Mouse (Mus musculus) midbrain, embryonic 16.5 days (tissue): ENCODE data around the gene Gprin1. TPM values are rescaled to one million over a fixed set of nuclear protein-coding genes. Genes with fewer than 3 reads are reported as not detected.
A peak's percentile ranks its signal among the peaks of the same experiment; 100 is the strongest.

Experiments used
- ATAC-seq: fragments of 200-750 bp; cut with Nextera tagmentation; 2 replicates; pipeline ENCODE4 v1.8.0; 2017; ENCODE audit warnings: moderate TSS enrichment
- H3K27ac ChIP-seq: fragments of 300-500 bp; sonication (generic); 2 replicates; pipeline ENCODE4 v1.5.1; 2014; ENCODE audit warnings: mild to moderate bottlenecking, low read length, mixed read lengths
- H3K27me3 ChIP-seq: fragments of 300-500 bp; sonication (generic); 2 replicates; pipeline ENCODE4 v1.6.1; 2014; ENCODE audit warnings: low read depth, low read length, mixed read lengths; ENCODE audit not compliant: control insufficient read depth, insufficient read depth
- H3K36me3 ChIP-seq: fragments of 300-500 bp; sonication (generic); 2 replicates; pipeline ENCODE4 v1.6.1; 2014; ENCODE audit warnings: mild to moderate bottlenecking, low read length, moderate library complexity, mixed read lengths; ENCODE audit not compliant: control insufficient read depth, insufficient read depth
- H3K4me1 ChIP-seq: fragments of 300-500 bp; sonication (generic); 2 replicates; pipeline ENCODE4 v1.6.1; 2014; ENCODE audit warnings: mild to moderate bottlenecking, low read length, mixed read lengths; ENCODE audit not compliant: control insufficient read depth, insufficient read depth
- H3K4me2 ChIP-seq: fragments of 300-500 bp; sonication (generic); 2 replicates; pipeline ENCODE4 v1.6.1; 2014; ENCODE audit warnings: mild to moderate bottlenecking, low read length, mixed read lengths
- H3K4me3 ChIP-seq: fragments of 300-500 bp; sonication (generic); 2 replicates; pipeline ENCODE4 v1.5.1; 2014; ENCODE audit warnings: low read depth, mild to moderate bottlenecking, low read length, moderate library complexity, mixed read lengths
- H3K9ac ChIP-seq: fragments of 300-500 bp; sonication (generic); 2 replicates; pipeline ENCODE4 v1.6.1; 2014; ENCODE audit warnings: low read depth, low read length, mixed read lengths
- H3K9me3 ChIP-seq: fragments of 300-500 bp; sonication (generic); replicated peaks from 2 replicates; pipeline ENCODE4 v1.6.1; 2014; ENCODE audit warnings: mild to moderate bottlenecking, low read length, mixed read lengths; ENCODE audit not compliant: control insufficient read depth, poor library complexity, severe bottlenecking
- WGBS: fragments of 180-500 bp; shearing (Covaris S2); extraction: QIAGEN DNeasy Blood & Tissue Kit; methylation state at CpG from one replicate; pipeline ENCODE4 v1.1.7; 2014; 5-methylcytosine and 5-hydroxymethylcytosine counted together
- polyA plus RNA-seq: library from polyadenylated mRNA; unstranded; fragments of >200 nt; fragmentation: Nextera tagmentation; extraction: Ambion mirVana; gene quantifications from 2 replicates; pipeline ENCODE4 v1.2.1, GENCODE M21; 2015

Gene Gprin1
- polyA plus RNA-seq, 1 experiment from 2014 or later = 5.5 TPM

DNA sequence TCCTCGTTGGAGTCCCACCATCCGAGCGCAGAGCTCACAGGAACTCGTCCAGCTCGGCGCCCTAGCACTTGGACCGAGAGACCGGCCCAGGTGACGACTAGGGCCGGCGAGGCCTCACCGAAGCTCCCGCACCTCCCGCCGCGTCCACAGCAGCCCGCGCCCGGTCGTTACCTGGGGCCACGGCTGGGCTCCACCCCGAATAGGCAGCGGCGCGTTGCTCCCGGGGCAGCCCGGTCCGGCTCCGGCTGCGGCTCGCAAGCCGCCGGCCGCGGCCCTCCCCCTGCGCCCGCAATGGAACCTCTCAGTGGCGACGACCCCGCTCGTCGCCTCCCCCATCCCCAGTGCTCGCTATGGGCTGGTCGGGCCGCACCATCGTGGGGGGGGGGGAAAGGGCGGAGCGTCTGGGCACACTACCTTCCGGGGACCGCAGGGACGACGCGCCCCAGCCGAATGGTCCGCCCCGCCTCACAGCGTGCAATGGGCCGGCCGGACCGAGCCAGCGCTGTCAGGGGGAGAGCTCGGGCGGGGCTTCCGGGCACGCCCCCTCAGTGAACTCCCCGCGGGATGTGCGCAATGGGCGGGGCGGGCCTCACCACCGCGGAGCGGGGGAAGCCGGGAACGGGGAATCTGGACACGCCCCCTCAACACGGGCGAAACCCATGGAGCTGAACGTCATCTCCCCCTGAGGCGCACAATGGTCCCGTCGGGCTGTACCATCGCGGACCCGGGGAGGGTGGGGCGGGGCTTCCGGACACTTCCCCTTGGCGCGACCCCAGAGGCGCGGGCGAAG is 55.9 kb downstream of the Gprin1 start, which contains the start of gene Rnf44:
Gene Rnf44, minus strand, starts transcription at position 350 of the 790 bp plus-strand sequence.
- Histone ChIP-seq H3K27me3 (no peaks in the 10 kb centered on the region), H3K4me1 (peaks cover 28% of the 10 kb centered on the region), H3K36me3 (no peaks in the 10 kb centered on the region), H3K9ac (peak within 1 kb of the TSS; percentile 89), H3K4me3 (peak within 1 kb of the TSS; percentile 83), H3K27ac (peak within 1 kb of the TSS; percentile 95), H3K4me2 (peak within 1 kb of the TSS; percentile 94), H3K9me3 (no peaks in the 10 kb centered on the region)
- ATAC-seq = peak; percentile 96
- under 1% methylated on average over 56 of the region's 92 CpGs for WGBS

DNA sequence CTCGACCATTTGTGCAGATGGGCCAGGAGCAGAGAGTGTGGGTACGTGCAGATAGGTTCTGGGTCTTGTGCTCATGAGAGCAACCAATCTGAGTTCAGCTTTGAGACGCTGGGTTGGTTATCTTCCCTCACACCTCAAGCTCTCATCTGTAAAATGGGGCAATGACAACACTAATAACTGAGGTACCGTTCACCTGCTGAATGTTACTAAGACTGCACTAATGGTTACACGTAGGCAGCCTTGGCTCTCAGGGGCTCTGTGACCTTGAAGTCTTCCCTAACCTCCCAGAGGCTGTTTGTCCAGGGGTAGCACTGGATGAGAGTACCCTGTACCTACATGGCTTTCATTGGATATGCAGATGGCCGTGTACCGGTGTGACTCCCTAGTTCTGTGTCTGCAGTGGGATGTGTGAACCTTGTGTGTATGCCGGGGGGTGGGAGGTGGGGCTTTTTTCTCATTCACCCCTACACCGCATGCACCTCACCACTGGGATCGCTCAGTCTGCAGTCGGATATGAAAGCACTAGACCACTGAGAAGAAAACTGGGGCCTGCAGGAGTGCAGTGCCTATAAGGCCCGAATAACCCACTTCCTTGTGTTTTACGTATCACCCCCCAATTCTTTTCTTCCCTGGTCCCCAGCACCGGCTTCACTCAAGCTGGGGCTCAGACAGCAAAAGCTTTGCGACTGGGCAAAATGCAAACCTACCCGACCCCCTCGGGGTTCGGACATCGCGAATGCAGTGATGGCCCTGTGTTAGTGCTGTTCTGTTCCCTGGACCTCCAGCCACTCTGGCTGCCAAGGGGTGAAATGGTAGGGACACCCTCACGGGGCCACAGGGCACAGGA is 56.7 kb downstream of the Gprin1 start:
- Histone ChIP-seq H3K4me3 (peak overlapping the region; percentile 83), H3K9me3 (no peaks in the 10 kb centered on the region), H3K36me3 (no peaks in the 10 kb centered on the region), H3K27me3 (no peaks in the 10 kb centered on the region), H3K27ac (peak overlapping the region; percentile 95), H3K4me2 (peak overlapping the region; percentile 94), H3K9ac (peak overlapping the region; percentile 89), H3K4me1 (peaks cover 32% of the 10 kb centered on the region)
- ATAC-seq = no peak
- 15% methylated on average over 21 of the region's 21 CpGs for WGBS

DNA sequence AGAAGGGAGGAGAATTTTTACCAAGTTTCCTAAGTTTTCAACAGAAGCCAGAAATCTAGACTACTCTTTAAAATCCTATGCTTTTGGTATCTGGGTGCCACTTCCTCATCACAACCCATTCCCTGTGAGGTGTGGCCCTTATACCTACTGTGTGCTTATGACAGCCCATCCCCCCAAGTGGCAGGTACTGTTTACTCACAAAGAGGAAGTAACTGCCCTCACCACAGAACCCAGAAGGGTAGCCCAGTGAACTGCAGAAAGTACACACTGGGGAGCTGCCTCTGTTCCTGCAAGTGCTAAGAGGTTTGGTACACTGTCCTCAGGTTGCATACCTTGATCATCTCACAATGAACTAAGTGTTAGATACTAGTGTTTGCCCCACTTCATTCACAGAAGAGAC is 57.9 kb downstream of the Gprin1 start:
- ATAC-seq = no peak
- Histone ChIP-seq H3K4me3 (no peak overlapping the region), H3K4me1 (peaks cover 32% of the 10 kb centered on the region), H3K4me2 (no peak overlapping the region; the same call in 1 of the 2 replicates), H3K27me3 (no peaks in the 10 kb centered on the region), H3K9me3 (no peaks in the 10 kb centered on the region), H3K27ac (no peak overlapping the region), H3K36me3 (no peaks in the 10 kb centered on the region), H3K9ac (no peak overlapping the region)

DNA sequence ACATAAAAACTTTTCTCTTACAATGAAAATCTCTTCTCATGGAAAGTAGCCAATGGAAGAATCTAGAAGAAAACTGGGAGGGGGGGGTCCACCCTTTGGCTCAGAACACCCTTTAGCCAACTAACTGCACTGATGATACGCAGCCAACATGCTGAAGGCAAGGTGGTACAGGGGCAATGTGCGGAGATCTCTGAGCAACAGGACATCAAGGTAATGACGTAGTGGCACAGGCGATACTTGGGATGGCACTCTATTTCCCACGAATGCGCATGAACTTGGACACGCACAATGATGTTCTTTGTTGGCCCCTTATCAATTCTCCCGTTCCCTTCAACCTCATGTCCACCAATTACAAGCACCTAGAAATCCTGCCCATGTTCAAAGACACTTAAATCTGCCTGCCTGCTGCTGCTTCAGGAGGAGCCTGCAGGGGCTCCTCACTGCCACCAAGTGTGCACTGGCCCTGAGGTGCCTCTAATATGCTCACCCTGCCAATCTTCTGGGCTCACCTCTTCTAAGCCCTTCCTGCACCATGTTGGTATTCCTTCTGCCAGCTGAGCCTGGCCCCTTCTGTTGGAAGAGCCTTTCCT is 59.4 kb downstream of the Gprin1 start:
- Histone ChIP-seq H3K4me2 (no peak overlapping the region), H3K36me3 (no peaks in the 10 kb centered on the region), H3K9me3 (no peaks in the 10 kb centered on the region), H3K9ac (peak overlapping the region; percentile 23; the same call in 1 of the 2 replicates), H3K4me3 (no peak overlapping the region), H3K4me1 (peaks cover 44% of the 10 kb centered on the region), H3K27me3 (no peaks in the 10 kb centered on the region), H3K27ac (no peak overlapping the region)
- WGBS = 95% methylated on average over 8 of the region's 8 CpGs
- no peak for ATAC-seq

DNA sequence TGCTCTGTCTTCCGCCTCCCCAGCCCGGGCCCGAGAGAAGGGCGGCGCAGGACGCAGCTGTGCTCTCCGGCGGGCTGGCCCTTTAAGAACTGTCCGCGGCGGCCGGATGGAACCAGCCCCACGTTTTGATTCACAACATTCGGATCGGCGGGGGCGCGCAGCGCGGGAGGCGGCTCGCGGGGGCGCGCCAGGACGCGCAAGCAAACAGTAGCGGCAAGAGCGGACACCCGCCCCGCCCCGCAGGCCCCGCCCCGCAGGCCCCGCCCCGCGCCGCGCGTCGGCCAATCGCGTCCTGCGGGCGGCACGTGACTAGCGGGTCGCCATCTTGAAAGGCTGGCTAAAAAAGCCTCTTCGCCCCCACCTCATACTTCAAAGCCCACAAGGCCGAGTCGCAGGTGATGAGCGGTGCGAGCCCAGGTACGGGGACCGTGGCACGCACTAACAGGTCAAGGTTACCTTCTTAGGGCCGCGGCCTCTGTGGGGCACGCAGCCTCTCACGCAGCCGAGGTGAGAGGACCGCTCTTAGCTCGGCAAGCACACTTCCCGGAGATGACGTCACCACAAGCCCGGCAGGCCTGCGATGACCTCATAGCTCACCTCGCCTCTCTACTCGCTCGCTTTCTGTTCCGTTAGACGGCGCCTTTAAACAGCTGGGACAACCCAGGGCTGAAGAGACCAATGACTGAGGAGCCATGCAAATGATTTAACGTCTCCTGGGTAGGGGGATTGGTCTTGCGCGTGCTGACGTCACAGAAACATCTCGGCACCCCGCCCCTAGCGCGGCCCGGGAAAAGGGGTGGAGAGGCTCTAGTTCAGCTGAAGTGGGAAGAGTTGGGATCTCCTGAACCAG is 61.9 kb downstream of the Gprin1 start:
- H3K9ac ChIP-seq = peak overlapping the region; percentile 95
- under 1% methylated on average over 66 of the region's 82 CpGs for WGBS

DNA sequence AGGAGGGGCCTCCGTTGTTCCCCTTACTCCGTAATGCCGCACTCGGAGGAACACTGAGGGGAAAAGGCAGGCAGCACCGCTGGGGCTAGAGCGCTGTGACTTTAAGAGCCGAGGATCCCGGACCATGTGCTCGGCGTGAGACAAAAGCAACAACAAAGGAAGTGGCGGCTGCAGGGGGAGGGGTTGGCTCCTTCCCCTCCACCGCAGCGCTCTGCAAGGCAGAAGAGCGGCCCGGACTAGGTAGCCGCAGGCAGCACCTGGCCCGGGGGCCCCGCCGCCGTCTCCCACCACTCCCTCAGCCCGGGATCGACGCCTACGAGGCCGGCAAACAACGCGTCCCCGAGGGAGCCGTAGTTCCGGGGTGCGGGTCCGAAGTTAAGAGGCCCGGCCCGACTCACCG is 62.6 kb downstream of the Gprin1 start:
- peak overlapping the region; percentile 99 for H3K27ac ChIP-seq
- 0% methylated on average over 32 of the region's 35 CpGs for WGBS
- peak overlapping the region; percentile 95 for H3K9ac ChIP-seq
- H3K9me3 ChIP-seq = no peaks in the 10 kb centered on the region
- no peaks in the 10 kb centered on the region for H3K27me3 ChIP-seq
- H3K4me3 ChIP-seq = peak overlapping the region; percentile 90
- ATAC-seq = peak; percentile 72
- H3K4me1 ChIP-seq = peaks cover 46% of the 10 kb centered on the region
- H3K36me3 ChIP-seq = peaks cover 15% of the 10 kb centered on the region
- H3K4me2 ChIP-seq = peak overlapping the region; percentile 93

More for the DNA sequence above, 61.9 kb downstream of the Gprin1 start:
- Histone ChIP-seq H3K4me3 (peak overlapping the region; percentile 90), H3K9me3 (no peaks in the 10 kb centered on the region), H3K27me3 (no peaks in the 10 kb centered on the region), H3K36me3 (peaks cover 8% of the 10 kb centered on the region), H3K4me2 (peak overlapping the region; percentile 93), H3K4me1 (peaks cover 53% of the 10 kb centered on the region), H3K27ac (peak overlapping the region; percentile 99)
- peak; percentile 92 for ATAC-seq

Other genes with a start within 250 kb of the Gprin1 start
- gene Simc1, start 246.1 kb downstream of the Gprin1 start, polyA plus RNA-seq = 22.3 and 25.6 TPM in 2 replicates
- 271 and 272 TPM in 2 replicates for gene 4833439L19Rik, start 184.4 kb downstream of the Gprin1 start, polyA plus RNA-seq
- 114 TPM in 2 replicates for gene Arl10, start 174.9 kb downstream of the Gprin1 start, polyA plus RNA-seq
- gene Nop16, start 159.8 kb downstream of the Gprin1 start, polyA plus RNA-seq = 61.7 and 68.0 TPM in 2 replicates
- 225 and 240 TPM in 2 replicates for gene Higd2a, start 159.7 kb downstream of the Gprin1 start, polyA plus RNA-seq
- 220 and 232 TPM in 2 replicates for gene Cltb, start 138.5 kb downstream of the Gprin1 start, polyA plus RNA-seq
- 57.5 and 60.4 TPM in 2 replicates for gene Faf2, start 128.1 kb downstream of the Gprin1 start, polyA plus RNA-seq
- gene Rnf44, start 56.0 kb downstream of the Gprin1 start, polyA plus RNA-seq = 65.3 and 67.2 TPM in 2 replicates
- gene Cdhr2, start 48.4 kb downstream of the Gprin1 start, polyA plus RNA-seq = 0.22 and 0.36 TPM in 2 replicates
- 68.2 and 97.6 TPM in 2 replicates for gene Sncb, start 16.7 kb upstream of the Gprin1 start, polyA plus RNA-seq
- gene Eif4e1b, start 34.1 kb upstream of the Gprin1 start, polyA plus RNA-seq = not detected in 2 replicates
- 60.1 and 67.7 TPM in 2 replicates for gene Tspan17, start 39.5 kb upstream of the Gprin1 start, polyA plus RNA-seq
- 14.1 and 16.3 TPM in 2 replicates for gene Unc5a, start 199.5 kb upstream of the Gprin1 start, polyA plus RNA-seq